Comparison of ENCODE assay signal across 34 mouse cellular contexts in the genomic region with DNA sequence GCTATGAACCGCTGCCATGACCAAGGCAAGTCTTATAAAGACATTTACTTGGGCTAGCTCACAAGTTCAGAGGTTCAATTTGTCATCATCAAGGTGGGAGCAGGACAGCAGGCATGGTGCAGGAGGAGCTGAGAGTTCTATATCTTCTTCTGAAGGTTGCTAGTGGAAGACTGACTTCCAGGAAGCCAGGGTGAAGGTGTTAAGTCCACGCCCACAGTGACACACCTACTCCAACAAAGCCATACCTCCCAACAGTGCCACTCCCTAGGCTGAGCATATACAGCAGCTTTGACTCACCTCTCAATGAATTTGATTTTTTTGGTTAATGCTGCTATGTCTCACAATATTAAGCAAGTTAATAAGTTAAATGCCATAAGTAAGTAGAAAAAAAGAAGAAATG.
"Had no signal": no experiment of that assay in that cellular context is flagged by ENCODE, and none has a peak within 500 bp of the region (broad histone marks: within the 10 kb centered on the region; RNA-seq: fewer than 3 reads in every experiment).

No protein-coding gene starts in this region.

- DNase-seq: heart, postnatal 10 days; heart, postnatal 14 days; heart, postnatal 4 days; kidney, adult 11 months; kidney, adult 18-20 months; kidney, adult 2 months; kidney, adult 8-10 months; kidney, adult 9 months; kidney, postnatal 10 days; kidney, postnatal 14 days; kidney, postnatal 25 days; kidney, postnatal 36 days; layer of hippocampus, adult 9-11 months; layer of hippocampus, postnatal 36 days had no signal

- H3K9me3 ChIP-seq: heart, embryonic 10.5 days; heart, embryonic 12.5 days; heart, embryonic 13.5 days; heart, embryonic 15.5 days; hindbrain, embryonic 10.5 days; hindbrain, embryonic 12.5 days; hindbrain, embryonic 13.5 days; hindbrain, embryonic 15.5 days; intestine, embryonic 15.5 days; kidney, embryonic 15.5 days had no signal

- ATAC-seq: hindbrain, embryonic 16.5 days; hindbrain, postnatal 0 days; inflammation-experienced regulatory T-cells, adult 6 months; intestine, embryonic 15.5 days; intestine, embryonic 16.5 days; intestine, postnatal 0 days had no signal

- H3K9ac ChIP-seq: heart, embryonic 12.5 days; heart, embryonic 13.5 days; heart, embryonic 15.5 days; hindbrain, embryonic 12.5 days; hindbrain, embryonic 13.5 days; hindbrain, embryonic 14.5 days; hindbrain, embryonic 15.5 days; intestine, embryonic 15.5 days; kidney, embryonic 15.5 days had no signal

- H3K36me3 ChIP-seq: heart, embryonic 10.5 days; heart, embryonic 12.5 days; heart, embryonic 13.5 days; heart, embryonic 15.5 days; hindbrain, embryonic 10.5 days; hindbrain, embryonic 12.5 days; hindbrain, embryonic 13.5 days; hindbrain, embryonic 15.5 days; intestine, embryonic 15.5 days; kidney, embryonic 15.5 days had no signal

- H3K4me2 ChIP-seq: heart, embryonic 11.5 days; heart, embryonic 12.5 days; heart, embryonic 13.5 days; heart, embryonic 15.5 days; hindbrain, embryonic 12.5 days; hindbrain, embryonic 13.5 days; hindbrain, embryonic 14.5 days; hindbrain, embryonic 15.5 days; intestine, embryonic 15.5 days; kidney, embryonic 15.5 days had no signal

- H3K27me3 ChIP-seq: heart, embryonic 12.5 days; heart, embryonic 13.5 days; heart, embryonic 15.5 days; hindbrain, embryonic 12.5 days; hindbrain, embryonic 13.5 days; hindbrain, embryonic 15.5 days; intestine, embryonic 15.5 days; kidney, embryonic 15.5 days had no signal

- H3K4me1 ChIP-seq: heart, embryonic 10.5 days; heart, embryonic 12.5 days; heart, embryonic 13.5 days; heart, embryonic 15.5 days; hindbrain, embryonic 10.5 days; hindbrain, embryonic 12.5 days; hindbrain, embryonic 13.5 days; hindbrain, embryonic 15.5 days; intestine, embryonic 15.5 days; kidney, embryonic 15.5 days had no signal

- H3K27ac ChIP-seq: heart, embryonic 10.5 days; heart, embryonic 13.5 days; heart, embryonic 15.5 days; hindbrain, embryonic 10.5 days; hindbrain, embryonic 12.5 days; hindbrain, embryonic 13.5 days; hindbrain, embryonic 14.5 days; hindbrain, embryonic 15.5 days; hindbrain, postnatal 0 days; intestine, embryonic 15.5 days; kidney, embryonic 15.5 days; kidney, postnatal 0 days; layer of hippocampus, adult 2 months; left cerebral cortex, adult 2 months had no signal

- H3K4me3 ChIP-seq: heart, embryonic 10.5 days; heart, embryonic 12.5 days; heart, embryonic 13.5 days; heart, embryonic 15.5 days; hindbrain, embryonic 10.5 days; hindbrain, embryonic 12.5 days; hindbrain, embryonic 13.5 days; hindbrain, embryonic 15.5 days; intestine, embryonic 15.5 days; kidney, embryonic 15.5 days; layer of hippocampus, adult 2 months; left cerebral cortex, adult 2 months had no signal
